Mouse (Mus musculus) midbrain, embryonic 15.5 days (tissue): Measurements from ENCODE around the gene Igsf9. TPM values are rescaled to one million over a fixed set of nuclear protein-coding genes. Genes with fewer than 3 reads are reported as not detected.
A peak's percentile ranks its signal among the peaks of the same experiment; 100 is the strongest.

Experiments
- ATAC-seq: fragments of 200-750 bp; cut with Nextera tagmentation; replicated peaks from 2 replicates; pipeline ENCODE4 v1.8.0; 2017; ENCODE audit warnings: moderate TSS enrichment
- H3K27ac ChIP-seq: fragments of 300-500 bp; sonication (generic); 2 replicates; pipeline ENCODE4 v1.5.1; 2015; ENCODE audit warnings: mild to moderate bottlenecking, inconsistent platforms
- H3K27me3 ChIP-seq: fragments of 300-500 bp; sonication (generic); replicated peaks from 2 replicates; pipeline ENCODE4 v1.6.1; 2015; ENCODE audit warnings: inconsistent platforms
- H3K36me3 ChIP-seq: fragments of 300-500 bp; sonication (generic); replicated peaks from 2 replicates; pipeline ENCODE4 v1.6.1; 2015; ENCODE audit warnings: inconsistent platforms
- H3K4me1 ChIP-seq: fragments of 300-500 bp; sonication (generic); 2 replicates; pipeline ENCODE4 v1.6.1; 2015; ENCODE audit warnings: inconsistent platforms
- H3K4me2 ChIP-seq: fragments of 300-500 bp; sonication (generic); 2 replicates; pipeline ENCODE4 v1.6.1; 2015; ENCODE audit warnings: inconsistent platforms, mild to moderate bottlenecking, moderate library complexity
- H3K4me3 ChIP-seq: fragments of 300-500 bp; sonication (generic); 2 replicates; pipeline ENCODE4 v1.5.1; 2015; ENCODE audit warnings: mild to moderate bottlenecking, inconsistent platforms
- H3K9ac ChIP-seq: fragments of 300-500 bp; sonication (generic); 2 replicates; pipeline ENCODE4 v1.6.1; 2015; ENCODE audit warnings: mild to moderate bottlenecking, inconsistent platforms
- H3K9me3 ChIP-seq: fragments of 300-500 bp; sonication (generic); 2 replicates; pipeline ENCODE4 v1.6.1; 2016; ENCODE audit warnings: inconsistent platforms
- WGBS: fragments of 180-500 bp; shearing (Covaris S2); methylation state at CpG from one replicate; pipeline ENCODE4 v1.1.7; 2015; ENCODE audit warnings: mixed read lengths; 5-methylcytosine and 5-hydroxymethylcytosine counted together
- polyA plus RNA-seq: library from polyadenylated mRNA; unstranded; fragments of >200 nt; fragmentation: Nextera tagmentation; extraction: Ambion mirVana; gene quantifications from 2 replicates; pipeline ENCODE4 v1.2.1, GENCODE M21; 2015

Igsf9 gene
- polyA plus RNA-seq, 1 experiment from 2014 or later: 83.2 TPM

GRCm38 (mm10) chr1:172487859-172488258 lies 6.3 kb downstream of the Igsf9 start:
- peaks cover 4% of the 10 kb centered on the region for H3K36me3 ChIP-seq
- peaks cover 59% of the 10 kb centered on the region for H3K4me1 ChIP-seq
- H3K4me3 ChIP-seq: no peak overlapping the region
- no peaks in the 10 kb centered on the region for H3K27me3 ChIP-seq
- H3K27ac ChIP-seq: no peak overlapping the region
- WGBS: 74% methylated on average over 4 of the region's 4 CpGs
- no peak for ATAC-seq
- H3K9me3 ChIP-seq: no peaks in the 10 kb centered on the region
- H3K4me2 ChIP-seq: peak overlapping the region; percentile 76; the same call in 1 of the 2 replicates
- H3K9ac ChIP-seq: no peak overlapping the region

GRCm38 (mm10) chr1:172488831-172489230 lies 7.2 kb downstream of the Igsf9 start:
- H3K27ac ChIP-seq: no peak overlapping the region
- peaks cover 7% of the 10 kb centered on the region for H3K36me3 ChIP-seq
- H3K4me1 ChIP-seq: peaks cover 49% of the 10 kb centered on the region
- WGBS: 82% methylated on average over 7 of the region's 7 CpGs
- H3K27me3 ChIP-seq: no peaks in the 10 kb centered on the region
- H3K4me2 ChIP-seq: no peak overlapping the region
- ATAC-seq: no peak
- H3K9me3 ChIP-seq: no peaks in the 10 kb centered on the region
- H3K4me3 ChIP-seq: no peak overlapping the region
- H3K9ac ChIP-seq: no peak overlapping the region

GRCm38 (mm10) chr1:172489585-172490250 lies 8.1 kb downstream of the Igsf9 start:
- Histone ChIP-seq H3K27me3 (no peaks in the 10 kb centered on the region), H3K27ac (no peak overlapping the region), H3K9me3 (no peaks in the 10 kb centered on the region), H3K36me3 (peaks cover 12% of the 10 kb centered on the region), H3K9ac (no peak overlapping the region), H3K4me2 (peak overlapping the region; percentile 38), H3K4me1 (peaks cover 40% of the 10 kb centered on the region), H3K4me3 (peak overlapping the region; percentile 13; the same call in 1 of the 2 replicates)
- WGBS: 57% methylated on average over 12 of the region's 12 CpGs
- ATAC-seq: peak; percentile 34

- Histone ChIP-seq H3K27ac (no peak overlapping the region), H3K4me2 (peak overlapping the region; percentile 38), H3K4me1 (peaks cover 35% of the 10 kb centered on the region), H3K36me3 (peaks cover 12% of the 10 kb centered on the region), H3K27me3 (no peaks in the 10 kb centered on the region), H3K4me3 (peak overlapping the region; percentile 13; the same call in 1 of the 2 replicates), H3K9me3 (no peaks in the 10 kb centered on the region), H3K9ac (no peak overlapping the region; the same call in 1 of the 2 replicates)
- ATAC-seq: peak; percentile 32
- WGBS: 11% methylated on average over 10 of the region's 10 CpGs
Observed at GRCm38 (mm10) chr1:172490261-172490661, 8.7 kb downstream of the Igsf9 start.

GRCm38 (mm10) chr1:172492047-172492446 lies 10.5 kb downstream of the Igsf9 start:
- H3K4me1 ChIP-seq: peaks cover 17% of the 10 kb centered on the region
- no peak overlapping the region for H3K4me2 ChIP-seq
- H3K27ac ChIP-seq: no peak overlapping the region
- no peaks in the 10 kb centered on the region for H3K9me3 ChIP-seq
- 96% methylated on average over 8 of the region's 8 CpGs for WGBS
- ATAC-seq: no peak
- H3K27me3 ChIP-seq: no peaks in the 10 kb centered on the region
- H3K4me3 ChIP-seq: no peak overlapping the region
- peaks cover 16% of the 10 kb centered on the region for H3K36me3 ChIP-seq
- no peak overlapping the region for H3K9ac ChIP-seq

GRCm38 (mm10) chr1:172493516-172493915 lies 11.9 kb downstream of the Igsf9 start:
- Histone ChIP-seq H3K9ac (no peak overlapping the region), H3K27me3 (no peaks in the 10 kb centered on the region), H3K4me1 (peaks cover 6% of the 10 kb centered on the region), H3K4me2 (no peak overlapping the region), H3K36me3 (peaks cover 23% of the 10 kb centered on the region), H3K4me3 (no peak overlapping the region), H3K27ac (no peak overlapping the region), H3K9me3 (no peaks in the 10 kb centered on the region)
- no peak for ATAC-seq
- WGBS: 68% methylated on average over 6 of the region's 6 CpGs

GRCm38 (mm10) chr1:172496030-172496429 lies 14.4 kb downstream of the Igsf9 start:
- Histone ChIP-seq H3K27me3 (peaks cover 21% of the 10 kb centered on the region), H3K36me3 (peaks cover 23% of the 10 kb centered on the region), H3K9ac (no peak overlapping the region), H3K4me2 (no peak overlapping the region), H3K4me3 (no peak overlapping the region), H3K4me1 (peaks cover 15% of the 10 kb centered on the region), H3K27ac (no peak overlapping the region), H3K9me3 (no peaks in the 10 kb centered on the region)
- WGBS: 83% methylated on average over 17 of the region's 17 CpGs
- no peak for ATAC-seq

GRCm38 (mm10) chr1:172497428-172497827 lies 15.8 kb downstream of the Igsf9 start:
- Histone ChIP-seq H3K4me2 (no peak overlapping the region), H3K36me3 (peaks cover 19% of the 10 kb centered on the region), H3K4me1 (peaks cover 18% of the 10 kb centered on the region), H3K4me3 (no peak overlapping the region), H3K9ac (no peak overlapping the region), H3K27ac (no peak overlapping the region), H3K9me3 (no peaks in the 10 kb centered on the region), H3K27me3 (peaks cover 31% of the 10 kb centered on the region)
- 84% methylated on average over 10 of the region's 10 CpGs for WGBS
- ATAC-seq: no peak

- peak within 1 kb of the TSS; percentile 18 for H3K9ac ChIP-seq
- H3K27me3 ChIP-seq: peaks cover 31% of the 10 kb centered on the region
- ATAC-seq: peak; percentile 25; the same call in 1 of the 2 replicates
- peak within 1 kb of the TSS; percentile 37 for H3K4me3 ChIP-seq
- 2% methylated on average over 30 of the region's 30 CpGs for WGBS
- peaks cover 35% of the 10 kb centered on the region for H3K4me1 ChIP-seq
- H3K36me3 ChIP-seq: peaks cover 11% of the 10 kb centered on the region; the same call in 1 of the 2 replicates
- no peak within 1 kb of the TSS for H3K27ac ChIP-seq
- no peaks in the 10 kb centered on the region for H3K9me3 ChIP-seq
- peak within 1 kb of the TSS; percentile 51 for H3K4me2 ChIP-seq
Observed at GRCm38 (mm10) chr1:172499765-172500441, 18.3 kb downstream of the Igsf9 start, which contains the start of gene Tagln2. Tagln2 (plus strand) TSS chr1:172500047.

GRCm38 (mm10) chr1:172500451-172501370 lies 19.1 kb downstream of the Igsf9 start:
- H3K27ac ChIP-seq: no peak overlapping the region
- 1% methylated on average over 56 of the region's 56 CpGs for WGBS
- peak overlapping the region; percentile 37 for H3K4me3 ChIP-seq
- peak overlapping the region; percentile 51 for H3K4me2 ChIP-seq
- peaks cover 11% of the 10 kb centered on the region; the same call in 1 of the 2 replicates for H3K36me3 ChIP-seq
- H3K4me1 ChIP-seq: peaks cover 35% of the 10 kb centered on the region
- no peaks in the 10 kb centered on the region for H3K9me3 ChIP-seq
- ATAC-seq: 0 out of 2 replicates have a peak, but pooled peaks have one; percentile 7
- H3K27me3 ChIP-seq: peaks cover 31% of the 10 kb centered on the region
- H3K9ac ChIP-seq: peak overlapping the region; percentile 18

- Histone ChIP-seq H3K36me3 (peaks cover 11% of the 10 kb centered on the region; the same call in 1 of the 2 replicates), H3K27me3 (peaks cover 31% of the 10 kb centered on the region), H3K9me3 (no peaks in the 10 kb centered on the region), H3K4me3 (peak overlapping the region; percentile 37), H3K27ac (no peak overlapping the region), H3K4me2 (peak overlapping the region; percentile 51), H3K9ac (no peak overlapping the region), H3K4me1 (peaks cover 35% of the 10 kb centered on the region)
- ATAC-seq: peak; percentile 5; the same call in 1 of the 2 replicates
- 39% methylated on average over 13 of the region's 13 CpGs for WGBS
Observed at GRCm38 (mm10) chr1:172501371-172502144, 20.0 kb downstream of the Igsf9 start.
